Mouse (Mus musculus) ovary, adult 18-20 months (tissue): ENCODE results near the gene Spryd3.
A peak's percentile ranks its signal among the peaks of the same experiment; 100 is the strongest.

Experiments used
- DNase-seq: peaks from one replicate; pipeline ENCODE4 v3.0.0; 2022; ENCODE audit warnings: low spot score, mixed read lengths

Spryd3 gene

DNA sequence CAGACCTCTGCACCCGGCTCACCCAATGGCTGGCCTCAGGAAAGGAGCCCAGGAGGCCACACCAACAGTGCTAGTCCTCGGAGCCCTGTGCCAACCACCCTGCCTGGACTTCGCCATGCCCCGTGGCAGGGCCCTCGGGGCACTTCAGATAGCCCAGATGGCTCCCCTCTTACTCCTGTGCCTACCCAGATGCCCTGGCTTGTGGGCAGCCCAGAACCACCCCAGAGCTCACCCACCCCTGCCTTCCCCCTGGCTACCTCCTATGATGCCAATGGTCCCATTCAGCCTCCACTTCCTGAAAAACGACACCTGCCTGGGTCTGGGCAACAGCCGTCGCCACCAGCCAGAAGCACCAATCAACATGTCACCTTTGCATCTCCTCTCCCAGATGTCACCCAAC is 23.2 kb downstream of the Spryd3 start:
- no peak for DNase-seq

DNA sequence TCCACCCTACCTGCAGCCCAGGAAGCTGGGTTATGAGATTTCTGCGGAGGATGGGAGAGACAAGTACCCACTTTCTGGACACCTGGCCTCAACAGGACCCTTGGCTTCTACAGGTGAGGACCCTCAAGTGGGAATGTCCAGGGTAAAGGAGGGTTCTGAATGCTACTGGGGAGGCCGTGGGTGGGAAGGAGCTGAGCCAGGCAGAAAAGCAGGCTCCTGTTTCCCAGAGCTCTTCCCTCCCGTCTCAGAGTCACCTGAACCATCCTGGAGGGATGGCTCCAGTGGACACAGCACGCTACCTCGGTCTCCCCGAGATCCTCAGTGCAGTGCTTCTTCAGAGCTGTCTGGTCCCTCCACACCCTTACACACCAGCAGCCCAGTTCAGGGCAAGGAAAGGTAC is 23.9 kb downstream of the Spryd3 start:
- no peak for DNase-seq

DNA sequence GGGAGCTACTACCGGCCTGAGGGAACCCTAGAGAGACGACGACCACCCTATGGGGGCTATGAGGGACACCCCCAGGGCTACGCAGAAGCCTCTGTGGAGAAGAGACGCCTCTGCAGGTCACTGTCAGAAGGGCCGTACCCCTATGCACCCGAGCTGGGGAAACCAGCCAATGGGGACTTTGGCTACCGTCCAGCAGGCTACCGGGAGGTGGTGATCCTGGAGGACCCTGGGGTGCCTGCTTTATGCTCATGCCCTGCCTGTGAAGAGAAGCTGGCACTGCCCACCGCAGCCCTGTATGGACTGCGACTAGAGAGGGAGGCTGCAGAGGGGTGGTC is 24.6 kb downstream of the Spryd3 start:
- DNase-seq: no peak

DNA sequence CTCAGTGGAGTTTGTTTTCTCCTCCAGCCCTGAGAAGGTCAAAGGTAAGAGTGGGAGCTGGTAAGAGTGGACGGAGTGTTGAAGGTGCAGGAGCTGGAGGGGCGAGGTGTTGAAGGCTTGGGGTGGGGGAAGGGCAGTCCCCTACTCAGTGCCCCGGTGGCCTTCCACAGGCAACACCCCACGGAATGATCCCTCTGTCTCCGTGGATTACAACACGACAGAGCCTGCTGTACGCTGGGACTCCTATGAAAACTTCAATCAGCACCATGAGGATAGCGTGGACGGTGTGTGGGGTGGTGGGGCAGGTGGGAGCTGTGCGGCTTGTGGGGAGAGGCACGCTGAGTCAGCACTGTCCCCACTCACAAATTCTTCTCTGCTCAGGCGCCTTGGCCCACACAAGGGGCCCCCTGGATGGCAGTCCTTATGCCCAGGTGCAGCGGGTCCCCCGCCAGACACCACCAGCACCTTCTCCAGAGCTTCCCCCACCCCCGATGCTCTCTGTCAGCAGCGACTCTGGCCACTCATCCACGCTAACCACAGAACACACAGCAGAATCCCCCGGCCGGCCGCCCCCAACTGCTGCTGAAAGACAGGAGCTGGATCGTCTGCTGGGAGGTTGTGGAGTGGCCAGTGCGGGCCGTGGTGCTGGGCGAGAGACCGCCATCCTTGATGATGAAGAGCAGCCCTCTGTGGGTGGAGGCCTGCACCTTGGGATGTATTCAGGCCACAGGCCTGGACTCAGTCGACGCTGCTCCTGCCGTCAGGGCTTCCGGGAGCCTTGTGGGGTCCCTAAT is 25.1 kb downstream of the Spryd3 start:
- DNase-seq: no peak

DNA sequence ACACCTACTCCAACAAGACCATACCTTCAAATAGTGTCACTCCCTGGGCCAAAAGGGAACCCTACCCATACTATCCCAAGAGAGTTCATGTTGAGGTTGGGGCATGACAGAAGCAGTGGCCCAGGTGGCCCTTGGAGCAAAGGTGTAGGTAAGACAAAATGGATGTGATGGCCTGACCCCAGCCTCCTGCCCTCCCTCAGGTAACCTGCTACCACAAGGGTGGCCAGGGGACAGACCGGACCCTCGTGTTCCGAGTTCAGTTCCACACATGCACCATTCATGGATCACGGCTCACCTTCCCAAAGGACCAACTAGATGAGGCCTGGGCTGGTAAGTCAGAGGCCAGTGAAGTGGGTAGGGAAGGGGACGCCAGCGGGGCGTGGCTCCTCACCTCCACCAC is 25.8 kb downstream of the Spryd3 start:
- no peak for DNase-seq

DNA sequence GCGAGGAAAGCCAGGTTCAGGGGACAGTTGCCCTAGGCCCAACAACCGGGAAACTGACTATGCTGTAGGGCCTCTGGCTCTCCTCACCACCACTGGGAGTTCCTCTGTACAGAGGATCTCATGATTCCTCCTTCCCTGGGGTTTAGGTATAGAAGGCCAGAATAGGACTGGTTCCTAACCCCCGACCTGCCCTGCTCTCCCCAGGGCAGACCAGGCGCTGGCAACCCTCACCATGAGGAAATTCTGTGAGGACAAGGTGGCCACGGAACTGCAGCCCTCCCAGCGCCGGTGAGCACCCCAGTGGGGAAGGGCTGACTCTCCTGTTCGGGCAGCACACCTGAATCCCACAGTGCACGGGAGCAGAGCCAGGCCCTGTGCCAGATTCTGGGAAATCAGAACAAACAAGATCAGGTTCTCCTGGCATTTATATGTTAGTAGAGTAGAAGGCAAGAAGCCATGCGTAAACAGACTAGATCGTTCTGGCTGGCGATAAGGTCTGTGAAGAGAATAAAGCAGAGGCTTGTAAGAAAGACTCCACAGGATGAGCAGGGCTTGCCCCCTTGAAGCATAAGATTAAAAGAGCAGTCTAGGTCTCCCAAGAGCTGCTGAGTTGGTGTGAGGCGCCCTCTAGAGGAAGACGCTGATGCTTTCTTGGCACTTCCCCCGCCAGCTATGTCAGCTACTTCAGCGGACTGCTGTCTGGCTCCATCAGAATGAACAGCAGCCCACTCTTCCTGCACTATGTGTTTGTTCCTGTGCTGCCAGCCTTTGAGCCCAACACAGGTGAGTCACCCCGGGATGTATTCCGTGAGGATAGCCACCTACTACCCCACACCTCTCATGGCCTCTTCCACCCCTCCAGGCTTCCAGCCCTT is 27.1 kb downstream of the Spryd3 start:
- DNase-seq: no peak

DNA sequence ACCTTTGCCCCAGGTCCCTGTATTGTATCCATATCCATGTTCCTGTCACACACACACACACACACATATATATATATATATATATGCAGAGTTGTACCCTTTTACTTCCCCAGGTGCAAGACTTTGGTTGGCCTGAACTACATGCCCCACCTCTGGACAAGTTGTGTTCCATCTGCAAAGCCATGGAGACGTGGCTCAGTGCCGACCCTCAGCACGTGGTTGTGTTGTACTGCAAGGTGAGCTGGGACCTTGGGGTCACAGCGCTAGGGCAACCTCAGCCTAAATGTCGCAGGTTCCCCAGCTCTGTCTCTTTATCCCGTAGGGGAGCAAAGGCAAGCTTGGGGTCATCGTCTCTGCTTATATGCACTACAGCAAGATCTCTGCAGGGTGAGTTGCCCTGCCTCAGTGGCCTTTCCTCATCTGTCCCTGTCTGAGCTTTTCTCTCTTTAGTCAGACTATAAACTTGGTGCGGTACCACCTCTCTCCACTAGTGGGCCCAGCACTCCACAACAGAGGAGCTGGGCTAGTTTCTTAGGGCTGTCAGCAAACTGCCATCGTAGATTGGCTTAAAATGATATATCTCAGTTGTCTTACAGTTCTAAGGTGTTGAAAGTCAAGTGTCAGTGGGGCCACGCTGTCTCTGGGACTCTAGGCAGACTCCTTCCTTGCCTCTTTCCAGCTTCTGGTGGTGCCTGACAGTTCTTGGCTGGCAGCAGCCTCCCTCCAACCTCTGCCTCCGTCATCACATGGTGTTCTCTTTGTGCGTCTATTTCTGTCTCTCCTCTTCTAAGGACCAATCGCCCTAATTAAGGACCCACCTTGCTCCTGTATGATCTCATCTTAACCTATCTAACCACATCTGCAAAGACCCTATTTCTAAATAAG is 28.1 kb downstream of the Spryd3 start:
- no peak for DNase-seq

DNA sequence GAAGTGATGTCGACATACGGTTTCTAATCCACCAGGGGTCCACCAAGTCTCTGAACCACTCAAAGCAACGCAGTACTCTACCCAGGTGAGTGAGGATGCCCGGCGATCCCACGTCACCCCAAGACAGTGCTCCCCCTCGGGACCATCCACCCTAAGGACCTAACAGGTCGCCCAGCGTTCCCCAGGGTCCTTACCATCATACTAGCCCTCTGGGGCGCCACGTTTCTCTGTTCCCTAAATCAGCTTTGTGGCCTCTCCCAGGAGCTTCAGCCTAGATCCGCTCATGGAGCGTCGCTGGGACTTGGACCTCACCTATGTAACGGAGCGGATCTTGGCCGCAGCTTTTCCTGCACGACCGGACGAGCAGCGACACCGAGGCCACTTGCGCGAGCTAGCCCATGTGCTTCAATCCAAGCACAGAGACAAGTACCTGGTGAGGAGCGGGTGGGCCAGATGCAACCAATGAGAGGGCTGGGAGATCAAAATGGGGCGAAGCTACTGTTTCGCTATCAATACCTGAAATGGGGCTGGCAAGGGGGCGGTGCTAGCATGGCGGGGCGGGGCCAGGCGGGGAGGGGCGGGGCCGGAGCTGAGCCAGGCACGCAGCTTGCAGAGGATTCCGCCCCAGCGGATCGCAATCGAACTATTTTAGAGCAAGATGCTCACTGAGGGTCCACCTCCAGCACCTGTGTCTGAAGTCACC is 29.1 kb downstream of the Spryd3 start:
- DNase-seq: no peak

DNA sequence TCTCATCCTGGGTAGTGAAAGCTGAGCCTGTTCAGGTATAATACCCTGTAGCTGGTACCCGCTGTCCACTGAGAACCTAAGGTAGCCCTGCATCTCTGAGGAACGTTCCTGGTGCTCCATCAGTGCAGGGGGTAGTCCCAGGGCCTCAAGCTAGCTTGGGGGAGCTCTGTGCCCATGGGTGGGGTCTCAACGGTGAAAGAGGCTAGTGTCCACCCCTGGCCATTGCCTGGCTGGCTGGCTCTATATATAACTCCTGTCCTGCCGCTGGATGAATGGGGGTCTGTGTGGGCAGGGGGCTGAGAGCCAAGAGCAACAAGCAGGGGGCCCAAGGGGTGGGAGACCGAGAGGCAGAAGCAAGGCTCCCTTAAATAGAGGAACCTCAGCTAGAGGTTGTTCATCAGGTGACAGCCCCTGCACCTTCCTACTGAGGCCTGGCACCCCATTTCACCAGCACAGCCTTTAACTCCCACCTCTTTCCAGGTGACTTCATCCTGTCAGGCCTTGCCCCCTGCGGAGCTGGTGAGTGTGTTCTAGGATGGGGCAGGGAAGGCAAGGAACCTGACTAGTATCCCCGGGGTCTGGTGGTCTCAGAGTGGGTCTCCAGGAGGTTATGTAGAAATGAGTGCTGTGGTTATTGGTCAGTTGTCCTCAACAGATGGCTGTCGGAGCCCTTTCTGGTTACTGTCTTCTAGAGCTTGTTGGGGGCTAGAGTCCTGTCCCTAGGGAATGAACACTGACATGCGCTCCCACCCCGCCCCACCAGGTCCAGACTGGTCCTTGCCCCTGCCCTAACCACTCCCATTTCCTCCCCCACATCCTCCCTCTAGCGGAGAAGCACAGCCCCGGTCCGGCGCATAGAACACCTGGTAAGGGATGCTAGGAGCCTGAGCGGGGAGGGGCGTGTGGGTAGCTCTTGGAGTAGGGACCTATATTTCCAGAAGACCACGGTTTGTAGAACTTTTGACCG is 30.0 kb downstream of the Spryd3 start:
- DNase-seq: no peak

DNA sequence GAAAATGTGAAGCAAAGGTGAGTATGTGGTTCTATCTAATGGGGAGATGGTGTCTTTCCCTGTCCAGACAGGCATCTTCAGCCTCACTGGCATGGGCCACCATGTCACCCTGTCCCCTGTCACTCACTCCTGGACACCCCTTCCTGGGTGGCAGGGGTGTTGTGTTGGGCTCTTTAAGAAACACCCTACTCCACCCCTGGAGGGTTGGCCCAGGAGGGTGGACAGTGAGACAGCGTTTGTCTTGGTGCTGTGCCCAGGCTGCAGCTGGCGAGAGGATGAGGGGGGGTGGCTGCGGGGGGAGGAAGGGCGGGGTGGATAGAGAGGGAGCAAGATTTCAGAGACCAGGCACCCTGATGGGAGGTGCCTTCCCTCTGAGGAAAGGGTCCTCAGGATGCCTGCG is 30.7 kb downstream of the Spryd3 start:
- no peak for DNase-seq

DNA sequence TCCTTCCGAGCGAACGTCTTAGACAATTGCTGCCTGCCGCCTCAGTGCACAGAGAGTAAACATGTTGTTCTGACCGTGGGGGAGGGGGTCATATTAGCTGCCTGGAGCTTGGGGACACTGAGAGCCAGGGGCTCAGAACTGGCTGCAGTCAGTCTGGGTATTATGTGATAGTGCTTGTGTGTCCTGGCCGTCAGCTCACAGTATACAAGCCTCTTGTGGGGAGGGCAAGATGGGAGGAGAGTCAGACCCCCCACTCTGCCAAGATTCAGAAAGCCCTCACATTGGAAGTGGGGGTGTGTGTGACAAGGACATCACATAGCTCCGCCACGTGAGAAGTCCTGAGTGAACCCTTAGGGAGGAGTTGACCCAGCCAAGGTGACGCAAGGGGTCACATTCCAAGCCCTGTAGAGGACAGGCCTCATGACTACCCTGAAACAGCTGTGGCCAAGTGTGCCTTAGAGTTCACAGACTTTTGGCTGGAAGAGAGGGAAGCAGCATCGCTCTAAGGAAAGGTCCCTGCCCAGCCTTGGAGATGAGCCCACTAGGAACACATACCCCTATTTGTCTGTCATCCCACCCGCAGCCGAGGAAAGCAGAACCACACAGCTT is 32.0 kb downstream of the Spryd3 start:
- no peak for DNase-seq

DNA sequence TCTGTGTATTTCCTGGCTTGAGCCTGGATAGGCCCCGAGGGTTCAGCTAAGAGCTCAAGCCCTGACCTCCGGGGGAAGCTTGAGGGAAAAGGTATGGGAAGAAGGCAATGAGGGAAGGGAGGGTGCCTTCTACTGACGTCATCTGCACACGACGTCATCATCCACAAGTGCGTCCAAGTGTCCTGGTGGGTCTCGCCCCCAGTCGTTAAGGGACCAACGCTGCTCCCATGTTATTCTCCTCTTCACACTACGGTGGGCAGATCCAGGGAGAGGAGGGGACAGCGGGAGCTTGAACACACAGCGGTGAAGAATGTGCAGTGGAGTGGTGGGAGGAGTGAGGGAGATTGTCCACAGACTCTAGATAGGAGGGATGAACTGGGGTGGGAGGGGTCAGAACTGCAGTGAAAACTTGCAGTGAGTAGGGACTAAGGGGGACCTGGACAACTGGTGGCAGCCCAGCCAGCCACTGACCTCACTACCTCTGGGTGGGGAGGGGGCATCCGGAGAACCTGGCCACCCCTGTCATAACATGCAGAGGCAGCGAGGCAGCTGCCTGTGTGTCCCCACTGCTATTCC is 32.6 kb downstream of the Spryd3 start:
- DNase-seq: no peak

DNA sequence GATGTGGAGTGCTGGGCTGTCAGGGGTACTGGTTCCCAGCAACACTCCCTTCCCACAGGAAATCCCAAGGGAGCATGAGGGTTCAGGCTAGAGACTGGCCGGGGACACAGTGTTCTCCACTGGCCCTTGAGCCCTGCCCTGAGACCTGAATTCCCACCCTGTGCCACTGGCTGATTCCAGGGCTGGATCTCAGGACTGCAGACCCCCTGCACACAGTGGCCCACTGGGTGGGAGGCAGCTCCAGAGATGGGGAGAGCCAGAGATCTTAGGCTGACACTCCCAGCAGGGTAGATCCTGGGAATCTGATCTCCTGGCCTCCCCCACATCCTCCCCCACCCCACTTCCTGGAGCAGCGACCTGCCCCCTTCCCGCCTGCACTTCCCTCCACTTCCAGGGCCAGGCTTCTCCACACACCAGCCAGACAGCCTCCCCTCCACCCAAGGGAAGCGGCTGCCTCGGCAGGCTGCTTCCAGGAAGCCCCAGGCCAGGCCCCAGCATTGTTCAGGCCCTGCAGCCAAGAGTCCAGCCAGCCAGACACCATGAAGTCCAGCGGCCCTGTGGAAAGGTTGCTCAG is 33.4 kb downstream of the Spryd3 start:
- no peak for DNase-seq

DNA sequence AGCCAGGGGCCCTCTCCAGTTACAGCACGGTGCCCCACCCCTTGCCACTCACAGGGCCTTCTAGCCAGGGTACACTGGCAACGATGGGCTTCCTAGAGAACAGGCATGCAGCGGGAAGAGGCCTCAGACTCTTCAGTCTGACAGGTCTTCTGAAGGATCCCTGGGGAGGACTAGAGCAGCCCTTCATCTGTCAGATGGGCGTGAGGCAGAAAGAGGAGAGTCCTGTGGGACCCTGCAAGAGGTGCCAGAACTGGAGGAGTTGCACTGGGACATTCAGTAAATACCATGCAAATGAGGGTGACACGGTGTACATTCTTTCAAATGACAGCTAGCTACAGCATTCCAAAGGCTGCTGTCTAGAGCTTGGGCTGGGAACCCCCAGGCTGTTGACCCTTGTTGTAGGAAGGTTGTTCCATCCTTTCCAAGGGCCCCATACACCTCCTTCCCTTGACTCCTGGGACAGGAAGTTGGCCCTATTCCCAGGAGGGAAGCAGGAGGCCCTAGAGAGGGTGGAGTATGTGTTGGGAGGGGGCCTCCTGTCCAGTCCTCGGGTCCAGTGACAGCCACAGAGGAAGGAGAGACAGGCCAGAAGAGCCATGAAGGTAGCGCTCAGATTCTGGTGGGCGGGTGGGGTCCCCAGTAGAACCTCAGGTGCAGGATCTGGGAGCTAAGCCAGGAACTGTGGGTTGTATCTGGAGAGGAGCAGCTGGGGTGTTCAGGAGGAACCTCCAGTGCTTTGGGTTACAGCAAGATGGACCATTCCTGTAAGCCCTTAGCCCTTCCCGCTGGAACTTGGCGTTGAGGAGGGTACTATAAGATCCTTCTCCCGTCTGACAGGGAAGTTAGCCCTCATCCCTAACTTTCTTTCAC is 34.1 kb downstream of the Spryd3 start:
- no peak for DNase-seq

DNA sequence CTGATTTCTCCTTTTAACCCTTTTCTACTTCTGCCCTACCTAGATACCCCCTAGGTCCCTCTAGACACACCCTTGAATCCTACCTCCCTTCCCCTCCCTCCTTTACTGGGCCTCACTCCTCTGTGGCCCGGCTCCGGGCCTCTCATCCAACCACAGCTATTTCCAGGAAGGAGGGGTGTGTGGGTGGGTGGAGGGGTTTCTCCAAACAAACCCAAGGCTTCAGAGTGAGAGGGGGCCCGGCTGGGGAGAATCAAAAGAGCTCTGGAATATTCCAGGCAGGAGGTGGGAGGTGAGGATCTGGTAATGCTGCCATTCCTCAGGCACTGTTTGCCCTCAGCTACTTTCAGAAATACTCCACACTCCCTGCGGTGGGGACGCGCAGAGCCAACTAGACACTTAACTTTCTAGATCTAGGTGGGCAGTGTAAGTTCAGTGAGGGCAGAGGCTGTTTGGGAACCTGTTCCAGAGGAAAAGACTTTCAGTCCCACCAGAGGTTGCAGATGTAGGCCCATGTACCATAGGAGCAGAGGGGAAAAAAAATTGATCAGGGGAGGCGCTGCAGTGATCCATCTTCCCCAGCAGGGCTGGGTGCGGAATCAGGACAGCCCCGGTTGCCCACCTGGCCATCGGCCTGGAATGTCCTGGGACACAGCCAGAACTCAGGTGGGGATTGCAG is 34.9 kb downstream of the Spryd3 start:
- DNase-seq: no peak

DNA sequence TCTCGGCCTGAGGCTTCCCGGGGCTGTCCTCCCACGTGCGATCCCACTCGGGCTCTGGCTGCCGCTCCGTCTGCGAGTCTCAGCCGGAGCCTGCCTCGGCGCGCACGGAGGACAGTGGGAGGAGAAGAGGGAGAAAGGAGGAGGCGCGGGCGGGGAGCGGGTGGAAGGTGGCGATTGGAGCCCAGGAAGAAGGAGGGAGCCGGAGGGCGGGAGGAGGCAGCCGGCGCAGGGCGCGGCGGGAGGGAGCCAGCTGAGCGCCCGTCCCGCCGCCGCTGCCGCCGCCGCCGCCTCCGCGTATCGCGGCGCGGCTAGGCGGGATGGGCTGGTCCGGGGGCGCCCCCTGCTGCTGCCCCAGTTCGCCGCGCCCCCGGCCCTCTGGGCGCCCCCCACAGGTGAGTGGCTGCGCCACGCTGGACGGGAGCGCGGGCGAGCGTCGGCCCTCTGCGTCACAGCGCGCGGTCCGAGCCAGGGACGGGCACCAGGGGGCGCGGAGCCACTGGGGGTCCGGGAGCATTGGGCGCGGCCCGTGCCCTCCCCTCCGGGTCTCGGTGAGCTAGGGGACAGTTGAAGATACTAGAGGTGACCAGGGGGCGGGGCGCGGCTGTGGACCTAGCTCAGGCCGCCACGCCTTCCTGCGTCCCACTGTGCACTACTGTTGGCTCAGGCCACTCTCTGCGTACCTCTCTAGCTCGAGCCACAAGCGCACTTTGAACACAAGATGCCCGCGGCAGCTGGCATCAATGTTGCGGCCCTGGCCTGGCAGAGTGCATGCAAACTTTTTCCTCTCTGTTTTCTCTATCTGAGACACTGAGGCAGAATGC is 35.7 kb downstream of the Spryd3 start, which contains the start of gene Tns2:
Gene Tns2, plus strand, starts transcription at position 253 of the 821 bp plus-strand sequence.
- peak; percentile 86 for DNase-seq

DNA sequence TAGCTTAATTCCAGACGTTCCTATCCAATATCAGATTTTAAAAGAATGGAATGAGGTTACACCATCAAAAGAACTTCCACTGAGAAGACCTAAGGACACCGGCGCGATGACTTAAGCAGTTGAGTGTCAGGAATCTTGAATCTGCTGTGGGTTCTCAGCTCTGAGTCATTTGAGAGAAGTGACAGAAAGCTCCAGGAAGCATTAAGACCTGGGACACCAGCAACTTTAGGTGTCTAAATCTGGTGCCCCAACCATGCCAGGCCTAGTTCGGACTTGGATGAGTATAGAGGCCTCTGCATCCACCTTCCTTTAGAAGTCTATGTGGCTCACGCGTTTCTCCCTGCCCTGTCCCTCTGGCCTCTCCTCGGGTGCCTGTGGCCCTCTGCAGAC is 36.3 kb downstream of the Spryd3 start:
- no peak for DNase-seq
